Mouse (Mus musculus) adrenal gland, postnatal 4 days (tissue): Measurements from ENCODE around the gene Olfr1458. TPM values are rescaled to one million over a fixed set of nuclear protein-coding genes. Genes with fewer than 3 reads are reported as not detected.

ENCODE experiments used
- DNase-seq, 2 experiments: peaks; one replicate each; pipeline ENCODE4 v3.0.0; 2021 to 2022; ENCODE audit warnings: low spot score in 2 of 2, mixed read lengths in 2 of 2
- long read RNA-seq, 2 experiments: library from polyadenylated mRNA; stranded (forward); transcript quantifications; one replicate each; pipeline ENCODE4 v2.0.0; 2021
- total RNA-seq, 2 experiments: library from RNA; stranded (reverse); gene quantifications; 2 replicates each; pipeline ENCODE4 v1.2.3; 2021

Olfr1458 gene
- total RNA-seq: not detected
- long read RNA-seq, experiment 1: 0 reads
- long read RNA-seq, experiment 2: 0 reads

DNA sequence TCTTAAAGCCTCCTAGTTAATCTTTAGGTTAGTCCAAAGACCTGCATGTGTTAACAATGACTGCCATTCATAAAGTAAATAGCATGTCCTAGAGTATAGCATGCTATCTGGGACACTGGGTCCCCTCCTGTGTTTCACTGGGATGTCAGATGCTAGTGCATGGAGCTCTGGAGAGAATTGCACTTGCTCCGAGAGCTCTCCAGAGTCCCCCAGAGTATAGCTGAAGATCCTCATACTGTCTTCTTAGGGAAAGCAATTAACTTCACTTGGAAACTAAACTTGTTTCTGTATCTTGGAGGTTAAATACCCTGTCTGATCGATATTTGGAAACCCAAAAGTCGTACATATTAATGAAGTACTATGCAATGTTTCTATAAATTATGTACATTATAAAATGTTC lies at the start of gene Olfr1458:
Gene Olfr1458 (minus strand): TSS at position 101 of the 400 bp plus-strand sequence.
- DNase-seq: no peak

DNA sequence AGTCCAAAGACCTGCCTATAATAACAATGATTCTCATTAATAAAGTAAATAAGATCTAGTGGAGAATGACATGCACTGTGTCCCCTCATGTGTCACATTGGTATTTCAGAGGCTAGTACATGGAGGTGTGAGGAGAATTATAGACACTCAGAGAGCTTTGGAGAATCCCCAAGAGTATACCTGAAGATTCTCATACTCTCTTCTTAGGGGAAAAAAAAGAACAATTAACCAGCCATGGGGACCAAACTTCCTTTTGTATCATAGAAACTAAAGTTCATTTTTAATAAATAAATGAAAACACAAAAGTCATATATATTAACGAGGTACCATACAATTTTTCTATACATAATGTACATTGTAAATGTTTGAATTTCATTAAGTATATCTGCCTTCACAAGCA lies 42.9 kb upstream of the Olfr1458 start, which contains the start of gene Olfr1459:
Gene Olfr1459 (minus strand): TSS at position 101 of the 400 bp plus-strand sequence.
- DNase-seq: no peak

DNA sequence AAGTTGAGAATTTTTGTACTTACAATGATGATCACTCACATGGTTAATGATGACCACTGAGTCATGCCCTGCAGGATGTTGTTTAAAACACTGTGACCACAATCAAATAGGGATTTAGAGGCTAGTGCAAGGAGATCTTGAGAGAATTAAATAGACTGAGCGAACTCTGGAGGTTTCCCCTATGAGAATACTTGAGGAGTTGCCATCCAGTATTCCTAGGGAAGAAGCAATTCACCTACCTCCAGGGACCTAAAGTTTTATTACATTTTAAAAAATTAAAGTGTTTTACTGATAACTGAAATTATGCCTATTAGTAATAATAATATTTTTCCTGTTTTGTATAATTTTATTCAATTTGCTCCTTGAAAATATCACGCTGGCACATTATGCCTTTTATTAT lies 8.8 kb downstream of the Olfr1458 start, which contains the start of gene Olfr1457:
Gene Olfr1457 (minus strand): TSS at position 101 of the 400 bp plus-strand sequence.
- DNase-seq: no peak

DNA sequence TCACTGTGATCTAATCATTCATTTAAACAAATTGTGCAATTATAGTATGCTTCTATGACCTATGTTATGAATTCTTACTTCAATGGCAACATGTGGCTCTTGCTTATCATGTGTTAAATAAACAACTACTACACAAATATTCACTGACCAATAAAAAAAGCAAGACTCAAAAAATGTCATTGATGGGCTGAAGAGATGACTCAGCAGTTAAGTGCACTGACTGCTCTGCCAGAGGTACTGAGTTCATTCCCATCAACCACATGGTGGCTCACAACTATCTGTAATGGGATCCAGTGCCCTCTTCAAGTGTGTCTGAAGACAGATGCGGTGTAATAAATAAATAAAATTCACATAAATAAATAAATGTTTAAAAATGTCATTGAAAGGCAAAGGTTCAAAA lies 12.7 kb downstream of the Olfr1458 start:
- no peak for DNase-seq

DNA sequence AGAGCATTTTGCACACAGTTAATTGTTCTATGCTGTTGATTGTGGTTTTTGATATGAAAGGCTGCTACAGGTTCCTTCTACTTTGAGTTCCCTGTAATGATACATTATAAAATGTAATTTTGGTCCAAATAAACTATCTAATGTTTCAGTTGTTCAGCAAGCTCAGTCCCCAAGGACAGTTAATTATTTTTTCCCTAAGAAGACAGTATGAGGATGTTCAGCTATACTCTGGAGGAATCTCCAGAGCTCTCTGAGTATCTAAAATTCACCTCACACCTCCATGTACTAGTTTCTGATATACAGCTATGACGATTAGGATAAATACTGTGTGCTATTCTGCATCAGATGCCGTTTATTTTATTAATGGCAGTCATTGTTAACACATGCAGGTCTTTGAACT lies 46.3 kb downstream of the Olfr1458 start, which contains the start of gene Olfr1454:
Gene Olfr1454 (plus strand): TSS at position 301 of the 400 bp plus-strand sequence.
- no peak for DNase-seq

Other genes starting within 250 kb of the Olfr1458 start
- not detected for gene Olfr1444, start 249.5 kb downstream of the Olfr1458 start, total RNA-seq
- gene Olfr1445, start 222.9 kb downstream of the Olfr1458 start, total RNA-seq: not detected
- not detected for gene Olfr1446, start 213.3 kb downstream of the Olfr1458 start, total RNA-seq
- not detected for gene Olfr1447, start 203.0 kb downstream of the Olfr1458 start, total RNA-seq
- gene Olfr1448, start 182.4 kb downstream of the Olfr1458 start, total RNA-seq: not detected
- not detected for gene Olfr1449, start 175.9 kb downstream of the Olfr1458 start, total RNA-seq
- not detected for gene Olfr1450, start 156.5 kb downstream of the Olfr1458 start, total RNA-seq
- gene Olfr1451, start 111.8 kb downstream of the Olfr1458 start, total RNA-seq: not detected
- not detected for gene Olfr1453, start 78.4 kb downstream of the Olfr1458 start, total RNA-seq
- not detected for gene Olfr1454, start 46.2 kb downstream of the Olfr1458 start, total RNA-seq
- not detected for gene Olfr1457, start 8.9 kb downstream of the Olfr1458 start, total RNA-seq
- gene Olfr1459, start 42.8 kb upstream of the Olfr1458 start, total RNA-seq: under 1 TPM in 1 of 2 experiments, not detected in 1; 0.06 TPM
- not detected for gene Olfr1461, start 56.2 kb upstream of the Olfr1458 start, total RNA-seq
- gene Olfr1462, start 79.0 kb upstream of the Olfr1458 start, total RNA-seq: not detected
- not detected for gene Olfr1463, start 124.6 kb upstream of the Olfr1458 start, total RNA-seq
- gene Olfr1465, start 208.8 kb upstream of the Olfr1458 start, total RNA-seq: not detected
- not detected for gene Olfr1466, start 232.1 kb upstream of the Olfr1458 start, total RNA-seq